Mouse (Mus musculus) adrenal gland, adult (tissue): ENCODE measurements around the gene Tex14.

Experiments
- DNase-seq, 2 experiments: peaks; one replicate each; pipeline ENCODE4 v3.0.0; 2022 to 2023; ENCODE audit warnings: low spot score in 1 of 2; ENCODE audit not compliant: inconsistent age in 2 of 2

The Tex14 gene

GRCm38 (mm10) chr11:87590841-87591525 is 186.1 kb downstream of the Tex14 start:
- DNase-seq: peak; percentile 63 to 88

GRCm38 (mm10) chr11:87591526-87592353 is 186.9 kb downstream of the Tex14 start, which contains the start of gene Mtmr4:
Gene Mtmr4, plus strand, starts transcription at chr11:87592162.
- DNase-seq: peak; percentile 100

- no peak for DNase-seq
These were observed 187.5 kb downstream of the Tex14 start for GRCm38 (mm10) chr11:87592354-87592695.

GRCm38 (mm10) chr11:87592713-87593598 is 188.1 kb downstream of the Tex14 start:
- peak in 1 of 2 experiments; percentile 41 for DNase-seq

- DNase-seq: peak; percentile 93 to 96
These were observed 190.5 kb downstream of the Tex14 start for GRCm38 (mm10) chr11:87595327-87595841.

GRCm38 (mm10) chr11:87595976-87596375 is 191.1 kb downstream of the Tex14 start:
- no peak for DNase-seq

- peak in 1 of 2 experiments; percentile 37 for DNase-seq
These were observed 191.6 kb downstream of the Tex14 start for GRCm38 (mm10) chr11:87596492-87596891.

- peak in 1 of 2 experiments; percentile 30 for DNase-seq
These were observed 192.2 kb downstream of the Tex14 start for GRCm38 (mm10) chr11:87597061-87597460.

- DNase-seq: peak in 1 of 2 experiments; percentile 52
These were observed 194.7 kb downstream of the Tex14 start for GRCm38 (mm10) chr11:87599395-87600089.

- peak in 1 of 2 experiments; percentile 45 for DNase-seq
These were observed 195.5 kb downstream of the Tex14 start for GRCm38 (mm10) chr11:87600322-87600853.

- no peak for DNase-seq
These were observed 197.4 kb downstream of the Tex14 start for GRCm38 (mm10) chr11:87602234-87602633.

GRCm38 (mm10) chr11:87603571-87603970 is 198.7 kb downstream of the Tex14 start:
- DNase-seq: no peak
